Mouse (Mus musculus): ENCODE measurements at regions not wholly inside any gene's neighbourhood (a gene's known extent, or its start where the extent isn't known, plus 50 kb on each side); places are given as distances from the start of the nearest gene placed in this dataset.

DNA sequence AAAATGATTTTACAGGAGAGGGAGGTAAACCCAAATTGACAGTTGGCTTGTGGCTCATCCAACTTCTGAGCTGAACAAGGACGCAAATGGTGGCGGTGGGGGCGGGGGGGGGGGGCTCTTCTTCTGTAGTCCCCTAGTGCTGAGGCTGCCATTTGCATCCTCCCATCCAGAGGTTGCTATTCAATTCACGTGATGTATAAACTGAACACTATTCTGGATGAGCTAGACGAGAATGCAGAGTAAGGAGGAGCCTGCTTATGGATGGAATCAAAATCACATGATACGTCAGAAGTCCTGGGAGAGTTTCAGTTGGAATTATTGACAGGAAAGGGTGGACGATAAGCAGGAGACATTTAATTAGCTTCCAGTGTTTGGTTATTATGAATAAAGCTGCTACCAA lies 67.3 kb upstream of the Gli3 start:
- TF ChIP-seq MAX (IDR thresholded peaks at IDR 0.05): no peak
- TF ChIP-seq CTCF (IDR thresholded peaks at IDR 0.05; ENCODE audit: control insufficient read depth, insufficient read depth, insufficient read length): no peak
- TF ChIP-seq MYOG (IDR thresholded peaks at IDR 0.05; ENCODE audit: control insufficient read depth, extremely low read depth, insufficient read length): no peak
- no peak for TF ChIP-seq USF1 (IDR thresholded peaks at IDR 0.05; ENCODE audit: low read depth)
- TF ChIP-seq MYOD1 (IDR thresholded peaks at IDR 0.05; ENCODE audit: control insufficient read depth, insufficient read length, low read depth): no peak
